Mouse (Mus musculus) layer of hippocampus, adult 9-11 months (tissue): ENCODE measurements around the gene Gm20425.
A peak's percentile ranks its signal among the peaks of the same experiment; 100 is the strongest.

Experiments used
- DNase-seq: peaks from one replicate; pipeline ENCODE4 v3.0.0; 2022

Gm20425 gene

DNA sequence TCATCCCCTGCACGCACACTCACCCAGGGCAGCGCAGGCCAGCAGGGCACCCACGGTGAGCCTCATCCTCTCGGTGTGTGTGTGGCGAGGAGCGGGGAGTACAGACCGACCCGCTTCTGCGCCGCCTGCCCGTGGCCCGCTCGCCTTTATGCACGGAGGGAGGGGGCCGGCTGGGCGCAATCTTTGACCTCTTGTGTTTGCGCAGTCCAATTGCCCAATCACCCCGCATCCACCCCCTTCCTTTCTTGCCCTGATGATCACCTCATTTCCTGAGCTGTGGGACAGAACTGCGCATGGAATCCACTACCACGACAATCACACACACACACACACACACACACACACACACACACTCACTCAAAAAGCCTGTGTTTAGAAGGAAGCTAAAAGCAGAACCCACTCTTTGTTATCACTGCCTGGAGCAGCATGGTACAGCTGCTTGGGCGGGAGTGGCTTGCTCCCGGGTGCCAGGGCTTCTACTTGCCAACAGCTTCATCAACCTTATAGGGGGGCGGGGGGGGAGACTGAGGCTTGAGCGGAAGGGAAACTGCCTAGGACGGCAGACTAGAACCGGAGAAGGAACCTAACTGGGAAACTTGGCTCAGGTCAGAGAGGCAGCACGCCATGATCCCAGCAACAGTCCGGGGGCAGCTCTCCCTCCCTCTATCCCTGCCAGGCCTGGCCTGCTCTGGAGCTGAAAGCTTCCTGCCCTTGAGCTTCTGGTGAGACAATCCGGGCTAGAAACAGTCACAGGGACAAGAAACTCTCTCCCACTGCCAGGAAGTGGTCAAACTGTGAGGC is at the start of gene Gm20425, which contains the start of gene Trf:
Gene Gm20425, minus strand, starts transcription at position 157 of the 801 bp plus-strand sequence.
Gene Trf, minus strand, starts transcription at position 294 of the 801 bp plus-strand sequence.
- peak; percentile 93 for DNase-seq

DNA sequence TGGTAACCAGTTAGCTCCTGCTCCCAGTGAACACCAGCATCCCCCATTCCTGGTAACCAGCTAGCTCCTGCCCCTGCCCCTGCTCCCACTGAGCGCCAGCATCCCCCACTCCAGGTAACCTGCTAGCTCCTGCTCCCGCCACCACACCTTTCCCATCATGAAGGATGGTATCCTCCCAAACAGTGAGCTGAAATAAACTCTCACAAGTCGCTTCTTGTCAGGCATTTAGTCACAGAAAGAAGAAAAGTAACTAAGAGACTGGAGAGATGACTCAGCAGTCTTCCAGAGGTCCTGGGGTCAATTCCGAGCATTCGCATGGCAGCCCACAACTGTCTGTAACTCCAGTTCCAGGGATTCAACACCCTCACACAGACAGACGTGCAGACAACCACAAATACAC is 46.8 kb upstream of the Gm20425 start:
- DNase-seq, result no peak

DNA sequence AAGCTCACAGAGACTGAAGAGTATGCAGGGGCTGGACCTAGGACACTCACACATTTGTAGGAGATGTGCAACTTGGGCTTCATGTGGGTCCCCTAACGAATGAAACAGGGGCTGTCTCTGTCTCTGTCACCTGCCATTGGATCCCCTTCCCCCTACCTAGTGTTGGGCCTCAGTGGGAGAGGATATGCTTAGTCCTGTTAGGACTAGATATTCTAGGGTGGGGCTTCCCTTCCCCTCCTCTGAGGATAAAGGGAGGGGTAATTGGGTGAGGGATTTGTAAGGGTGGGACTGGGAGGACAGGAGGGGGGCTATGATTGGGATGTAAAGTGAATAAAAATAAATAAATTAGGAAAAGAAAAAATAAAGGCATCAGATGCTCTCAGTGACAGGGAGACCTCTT is 45.6 kb upstream of the Gm20425 start:
- no peak for DNase-seq

GRCm38 (mm10) chr9:103274819-103275218 is 44.7 kb upstream of the Gm20425 start:
- no peak for DNase-seq

DNA sequence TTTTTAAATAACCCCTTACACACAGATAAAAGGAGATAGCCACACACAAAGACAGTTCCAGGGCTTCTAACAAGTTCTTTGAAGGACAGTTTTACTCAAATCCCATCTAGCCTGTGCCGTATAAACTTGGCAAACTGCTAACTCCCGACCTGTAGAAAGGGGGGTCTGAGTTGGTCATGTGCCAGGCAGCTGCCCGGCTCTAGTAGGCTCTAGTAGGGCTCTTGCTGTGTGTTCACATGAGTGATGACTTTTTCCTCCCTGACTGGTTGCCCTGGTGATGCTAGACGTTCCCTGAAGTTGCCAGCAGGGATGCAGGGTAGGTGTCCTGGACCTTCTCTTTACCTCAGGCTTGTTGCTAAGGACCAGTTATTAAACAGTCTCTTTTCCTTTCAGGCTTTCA is 41.0 kb upstream of the Gm20425 start:
- no peak for DNase-seq

DNA sequence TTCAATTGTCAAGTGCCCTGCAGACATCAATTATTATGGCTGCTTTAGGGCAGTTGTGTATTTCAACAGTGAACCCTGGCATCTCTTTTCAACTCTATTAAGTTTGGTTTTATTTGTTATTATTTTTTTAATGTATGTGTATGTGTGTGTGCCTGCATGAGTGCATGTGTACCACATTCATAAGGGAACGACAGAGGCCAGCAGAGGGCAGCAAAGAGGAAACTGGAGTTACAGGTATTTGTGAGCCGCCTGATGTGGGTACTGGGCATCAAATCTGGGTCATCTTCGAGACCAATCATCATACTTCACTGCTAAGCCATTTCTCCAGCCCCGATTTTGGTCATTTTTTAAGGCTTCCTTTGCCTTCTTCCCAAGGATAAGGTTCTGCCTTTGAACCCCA is 35.7 kb upstream of the Gm20425 start:
- no peak for DNase-seq

- no peak for DNase-seq
Observed at GRCm38 (mm10) chr9:103252906-103253305, 22.8 kb upstream of the Gm20425 start.

- no peak for DNase-seq
Observed at GRCm38 (mm10) chr9:103248618-103249017, 18.5 kb upstream of the Gm20425 start.

GRCm38 (mm10) chr9:103246526-103247168 is 16.5 kb upstream of the Gm20425 start:
- no peak for DNase-seq

- DNase-seq, result no peak
Observed at GRCm38 (mm10) chr9:103243640-103244039, 13.5 kb upstream of the Gm20425 start.

- no peak for DNase-seq
Observed at GRCm38 (mm10) chr9:103241206-103241605, 11.1 kb upstream of the Gm20425 start.

GRCm38 (mm10) chr9:103239471-103239870 is 9.4 kb upstream of the Gm20425 start:
- no peak for DNase-seq

DNA sequence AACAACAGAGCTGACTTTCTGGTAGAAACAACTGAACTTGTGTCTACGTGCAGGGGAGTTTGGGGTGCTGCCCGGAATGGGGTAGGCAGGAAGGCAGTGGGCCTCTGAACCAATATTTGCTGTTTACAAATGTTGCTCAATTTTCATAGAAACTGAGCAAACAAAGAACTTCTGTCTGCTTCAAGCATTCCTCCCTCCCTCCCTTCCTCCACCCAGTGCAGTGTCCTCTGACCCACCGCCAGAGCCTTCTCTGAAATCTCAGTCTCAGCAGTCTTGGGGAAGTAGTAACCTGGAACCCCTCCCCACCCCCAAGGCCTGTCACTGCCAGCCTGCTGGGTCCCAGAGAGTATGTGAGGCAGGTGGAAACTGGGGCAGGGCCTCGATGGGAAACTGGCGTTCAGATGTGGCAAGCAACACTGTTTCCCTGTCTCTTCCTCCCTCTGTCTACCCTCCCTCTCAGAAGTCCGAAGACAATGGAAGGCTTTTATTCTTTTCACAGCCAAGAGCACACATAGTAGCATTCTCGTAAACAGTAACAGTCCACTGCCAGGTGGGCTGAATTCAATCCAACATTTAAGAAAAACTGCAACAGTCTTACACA is 4.6 kb upstream of the Gm20425 start:
- peak; percentile 70 for DNase-seq

DNA sequence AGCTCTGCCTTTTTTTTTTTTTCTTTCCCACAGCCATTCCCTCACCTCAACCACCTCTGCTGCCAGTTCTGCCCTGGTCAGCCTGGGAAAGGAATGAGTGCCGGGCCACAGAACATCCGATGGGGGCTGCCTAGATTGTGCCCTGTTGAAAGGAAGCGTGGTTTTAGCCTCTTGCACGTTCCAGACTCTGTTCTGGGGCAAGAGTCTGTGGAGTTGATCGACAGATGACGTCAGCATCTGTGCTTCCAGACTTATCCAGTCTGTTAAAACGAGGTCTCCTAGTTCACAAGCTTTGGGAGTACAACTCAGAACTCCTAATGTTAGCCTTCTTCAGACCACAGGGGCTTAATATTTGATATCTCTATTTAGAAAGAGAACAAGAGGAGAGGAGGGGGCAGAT is 4.0 kb upstream of the Gm20425 start:
- no peak for DNase-seq

DNA sequence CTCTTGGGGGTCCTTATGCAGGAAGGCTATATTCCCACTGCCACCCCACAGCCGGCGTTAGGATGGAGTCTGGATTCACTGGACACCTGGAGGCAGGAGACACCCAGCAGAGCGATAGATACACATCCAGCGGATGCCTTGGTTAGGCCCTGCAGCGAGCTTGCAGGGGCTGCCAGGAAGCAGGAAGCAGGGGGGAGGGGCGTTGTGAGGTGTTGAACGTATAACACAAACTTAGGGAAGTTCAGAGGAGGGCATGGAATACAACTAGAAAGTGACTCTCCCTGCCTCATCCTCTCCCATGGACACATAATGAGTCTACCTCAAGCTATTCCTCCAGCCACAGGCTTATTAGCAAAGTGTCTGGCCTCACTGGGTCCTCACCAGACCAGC is 2.9 kb upstream of the Gm20425 start:
- no peak for DNase-seq

DNA sequence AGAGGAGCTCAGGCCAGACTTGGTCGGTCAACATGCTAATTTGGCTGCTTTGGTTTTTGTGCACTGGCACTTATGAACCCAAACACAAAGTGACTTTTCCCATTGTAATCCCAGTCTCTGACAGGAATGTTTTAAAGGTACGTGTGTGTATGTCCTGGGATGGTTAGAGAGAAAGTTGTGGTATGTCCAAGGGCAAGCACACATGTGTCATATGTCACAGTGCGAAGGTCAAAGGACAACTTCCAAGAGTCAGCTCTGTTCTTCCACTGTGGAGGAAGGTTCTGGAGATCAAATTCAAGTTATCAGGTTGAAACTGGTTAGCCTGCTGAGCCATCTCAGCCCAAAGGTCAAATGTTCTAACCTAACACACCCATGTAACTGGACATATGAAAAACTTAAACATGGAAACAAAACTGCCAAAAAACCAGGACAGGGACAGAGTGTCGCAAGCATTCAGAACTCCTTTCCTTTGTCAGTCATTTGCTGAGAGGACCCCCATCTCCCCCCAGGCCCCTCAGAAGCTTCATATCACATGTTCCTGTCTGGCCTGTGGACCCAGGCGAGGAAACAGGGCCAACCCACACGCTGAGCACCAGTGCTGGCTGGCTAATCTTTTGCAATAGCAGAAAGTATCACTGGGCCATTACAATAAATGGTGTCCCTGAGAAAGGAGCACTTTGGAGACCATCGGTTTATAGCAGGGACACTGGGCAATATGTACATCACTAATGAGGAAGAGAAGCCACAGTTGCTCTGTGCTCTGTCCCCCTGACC is 2.3 kb upstream of the Gm20425 start:
- no peak for DNase-seq

GRCm38 (mm10) chr9:103229037-103229867 is 855 bp downstream of the Gm20425 start:
- no peak for DNase-seq

GRCm38 (mm10) chr9:103228370-103229003 is 1.6 kb downstream of the Gm20425 start:
- no peak for DNase-seq

DNA sequence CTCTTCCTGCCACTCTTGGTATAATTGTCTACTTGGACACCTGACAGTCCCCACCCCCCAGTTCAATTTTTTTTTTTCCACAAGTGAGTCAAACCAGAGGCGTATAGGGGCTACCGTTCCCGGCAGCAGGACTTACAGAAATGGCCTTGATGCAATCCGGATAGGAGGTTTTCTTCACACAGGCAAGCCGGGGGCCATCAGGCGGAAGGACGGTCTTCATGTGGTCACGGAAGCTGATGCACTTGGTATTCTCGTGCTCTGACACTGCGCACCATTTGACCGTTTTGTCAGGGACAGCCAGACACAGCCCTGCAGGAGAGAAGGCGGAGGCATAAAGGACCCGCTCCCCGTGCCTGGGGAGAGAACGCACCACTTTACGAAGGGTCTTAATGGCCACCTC is 2.3 kb downstream of the Gm20425 start:
- no peak for DNase-seq

DNA sequence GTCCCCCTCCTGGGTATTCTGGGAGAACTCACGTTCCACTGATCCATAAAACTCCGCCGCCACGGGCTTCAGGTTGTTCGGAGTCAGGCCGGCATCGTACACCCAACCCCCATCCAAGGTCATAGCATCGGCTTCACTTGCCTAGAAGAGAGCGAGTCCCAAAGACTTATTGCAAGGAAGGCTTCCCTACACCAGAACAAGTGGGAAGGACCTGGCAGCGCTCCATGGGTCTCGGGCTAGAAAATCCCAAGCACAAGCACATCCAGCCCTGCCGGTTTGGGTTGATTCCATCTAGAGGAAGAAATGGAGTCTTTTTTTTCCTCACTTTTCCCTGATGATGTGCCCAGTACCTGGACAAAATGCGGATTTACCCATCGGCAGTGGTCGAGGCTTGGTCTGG is 3.3 kb downstream of the Gm20425 start:
- DNase-seq, result no peak

DNA sequence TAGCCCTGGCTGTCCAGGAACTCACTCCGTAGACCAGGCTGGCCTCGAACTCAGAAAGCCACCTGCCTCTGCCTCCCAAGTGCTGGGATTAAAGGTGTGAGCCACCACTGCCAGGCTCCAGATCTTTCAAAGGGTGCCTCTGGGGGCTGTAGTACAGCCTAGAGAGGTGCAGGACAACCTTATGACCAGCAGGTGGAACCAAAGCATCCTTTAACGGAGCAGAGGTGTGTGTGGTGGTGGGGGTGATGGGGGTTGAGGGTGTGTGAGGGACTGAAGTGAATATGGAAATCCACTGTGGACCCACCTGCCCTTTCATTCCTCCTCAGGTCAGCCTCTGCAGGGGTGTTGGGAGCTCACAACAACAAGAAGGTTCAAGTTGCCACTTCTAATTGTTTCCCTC is 4.6 kb downstream of the Gm20425 start:
- no peak for DNase-seq

GRCm38 (mm10) chr9:103224721-103225120 is 5.4 kb downstream of the Gm20425 start:
- DNase-seq, result no peak
